Mouse (Mus musculus) thymus, postnatal 25 days (tissue): ENCODE results near the gene Gpr142.

Experiments
- DNase-seq: peaks from one replicate; pipeline ENCODE4 v3.0.0; 2022

Gene Gpr142

DNA sequence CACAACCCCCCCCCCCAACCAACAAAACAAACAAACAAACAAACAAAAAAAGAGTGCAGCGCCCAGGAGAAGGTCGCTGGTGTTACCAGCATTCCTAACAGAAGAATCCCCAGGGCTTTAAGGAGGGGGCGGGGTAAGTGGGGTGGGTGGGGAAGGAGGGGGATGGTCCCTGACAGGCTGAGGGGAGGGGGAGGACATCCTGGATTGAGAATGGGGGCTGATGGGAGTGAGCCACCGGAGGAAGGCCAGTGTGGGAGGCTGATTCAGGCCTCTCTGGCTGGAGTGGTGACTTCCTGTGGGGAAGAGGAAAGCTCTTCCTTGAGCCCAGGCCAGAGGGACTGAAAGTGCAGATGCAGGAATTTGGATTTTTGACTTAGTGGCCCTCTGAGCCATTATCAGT, 47.6 kb downstream of the Gpr142 start:
- DNase-seq = no peak

GRCm38 (mm10) chr11:114847008-114847407, 48.3 kb downstream of the Gpr142 start:
- no peak for DNase-seq

GRCm38 (mm10) chr11:114849572-114849971, 50.8 kb downstream of the Gpr142 start:
- no peak for DNase-seq

- no peak for DNase-seq
These were observed 51.3 kb downstream of the Gpr142 start for GRCm38 (mm10) chr11:114850066-114850451.

DNA sequence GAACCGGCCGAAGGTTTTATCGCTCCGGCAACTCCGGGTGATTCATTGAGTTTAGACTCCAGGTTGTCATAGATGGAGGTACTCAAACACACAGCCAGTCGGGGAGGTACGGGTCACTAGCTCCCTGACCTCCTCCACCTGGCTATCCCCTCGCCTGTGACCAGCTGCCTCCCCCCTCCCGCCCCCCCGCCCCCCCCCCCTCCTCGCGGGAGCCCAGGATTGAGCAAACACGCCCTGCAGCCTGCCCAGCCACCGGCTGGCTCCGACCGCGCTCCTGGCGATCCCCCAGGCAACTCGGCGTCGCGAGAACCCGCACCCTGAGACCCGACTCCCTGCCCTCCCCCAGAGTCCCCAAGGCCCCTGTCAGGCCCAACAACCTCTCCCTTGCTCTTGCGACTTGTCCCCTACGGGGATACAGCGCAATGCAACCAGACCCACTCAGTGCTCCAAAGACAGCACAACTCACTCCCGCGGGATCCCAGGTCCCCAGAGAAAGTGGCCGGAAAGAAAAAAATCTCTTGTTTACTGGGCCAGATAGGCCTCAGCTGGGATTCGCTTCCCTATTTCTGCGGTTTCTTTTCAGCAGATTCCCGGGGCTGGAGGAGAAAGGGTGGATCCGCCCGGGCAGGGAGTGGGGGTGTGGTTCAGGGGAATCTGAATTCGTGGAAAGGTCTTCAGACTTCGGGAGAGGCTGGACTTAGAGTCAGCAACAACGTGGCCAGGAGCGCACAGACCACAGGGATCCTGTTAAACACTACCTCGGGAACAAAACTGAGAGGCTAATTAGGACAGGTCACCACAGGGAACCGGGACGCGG, 51.9 kb downstream of the Gpr142 start, which contains the start of gene Gprc5c:
TSS of gene Gprc5c (plus strand) at position 701 of the 817 bp plus-strand sequence.
- no peak for DNase-seq

GRCm38 (mm10) chr11:114851269-114851607, 52.5 kb downstream of the Gpr142 start:
- no peak for DNase-seq

GRCm38 (mm10) chr11:114851608-114852310, 53.0 kb downstream of the Gpr142 start:
- no peak for DNase-seq

GRCm38 (mm10) chr11:114852311-114853173, 53.8 kb downstream of the Gpr142 start:
- DNase-seq = no peak

- DNase-seq = no peak
These were observed 54.6 kb downstream of the Gpr142 start for GRCm38 (mm10) chr11:114853174-114853838.

DNA sequence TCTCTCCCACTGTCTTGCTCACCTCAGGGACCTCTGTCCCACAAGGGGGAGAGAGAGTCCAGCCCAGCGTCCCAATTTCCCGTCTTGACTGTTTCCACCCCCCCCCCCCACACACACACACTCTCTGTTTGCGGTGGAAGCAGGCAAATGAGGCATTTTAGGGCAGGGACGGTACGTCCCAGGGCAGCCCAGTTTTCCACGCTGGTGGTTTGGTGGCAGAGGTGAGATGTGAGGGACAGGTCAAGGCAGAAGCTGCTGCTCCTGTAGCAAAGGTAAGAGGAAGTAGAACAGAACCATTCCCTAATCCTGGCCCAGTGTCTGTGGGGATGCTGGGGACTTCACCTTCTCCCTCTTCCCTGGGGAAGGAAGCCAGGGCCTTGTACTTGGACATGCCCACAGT, 55.9 kb downstream of the Gpr142 start:
- DNase-seq = no peak

GRCm38 (mm10) chr11:114856125-114856524, 57.4 kb downstream of the Gpr142 start:
- DNase-seq = no peak
